Mouse (Mus musculus): ENCODE data around the gene Abcf1. TPM values are rescaled to one million over a fixed set of nuclear protein-coding genes. Genes with fewer than 3 reads are reported as not detected.

Abcf1 gene
- polyA plus RNA-seq, 1 experiment from 2014 or later = 116 TPM

- Histone ChIP-seq H3K36me3 (replicated peaks) (peaks cover 60% of the 10 kb centered on the region), H3K4me3 (peak overlapping the region; percentile 83), H3K4me1 (peaks cover 26% of the 10 kb centered on the region), H3K27ac (replicated peaks) (peak overlapping the region; percentile 97), H3K9me3 (no peaks in the 10 kb centered on the region), H3K27me3 (replicated peaks; ENCODE audit: low read depth, poor library complexity, severe bottlenecking) (no peaks in the 10 kb centered on the region)
- WGBS = 4% methylated on average over 28 of the region's 28 CpGs
- DNase-seq (ENCODE audit: low spot score) = no peak
Measured at GRCm38 (mm10) chr17:35915538-35916296, 53.8 kb downstream of the Abcf1 start.

GRCm38 (mm10) chr17:35914975-35915374 is 54.6 kb downstream of the Abcf1 start:
- Histone ChIP-seq H3K27me3 (replicated peaks; ENCODE audit: low read depth, poor library complexity, severe bottlenecking) (no peaks in the 10 kb centered on the region), H3K27ac (replicated peaks) (no peak overlapping the region), H3K4me1 (peaks cover 21% of the 10 kb centered on the region), H3K4me3 (peak overlapping the region; percentile 83), H3K9me3 (no peaks in the 10 kb centered on the region), H3K36me3 (replicated peaks) (peaks cover 55% of the 10 kb centered on the region)
- WGBS = 86% methylated on average over 6 of the region's 6 CpGs
- no peak for DNase-seq (ENCODE audit: low spot score)

GRCm38 (mm10) chr17:35909919-35910369 is 59.6 kb downstream of the Abcf1 start, which contains the start of gene Atat1:
Gene Atat1 (minus strand): TSS chr17:35910075.
- peaks cover 20% of the 10 kb centered on the region for H3K4me1 ChIP-seq
- H3K27ac ChIP-seq (replicated peaks) = peak within 1 kb of the TSS; percentile 88
- H3K36me3 ChIP-seq (replicated peaks) = peaks cover 81% of the 10 kb centered on the region
- DNase-seq (ENCODE audit: low spot score) = peak; percentile 96
- H3K27me3 ChIP-seq (replicated peaks; ENCODE audit: low read depth, poor library complexity, severe bottlenecking) = no peaks in the 10 kb centered on the region
- H3K4me3 ChIP-seq = peak within 1 kb of the TSS; percentile 79
- WGBS = 4% methylated on average over 25 of the region's 25 CpGs
- H3K9me3 ChIP-seq = no peaks in the 10 kb centered on the region

- 24% methylated on average over 20 of the region's 20 CpGs for WGBS
- H3K36me3 ChIP-seq (replicated peaks) = peaks cover 84% of the 10 kb centered on the region
- peaks cover 18% of the 10 kb centered on the region for H3K4me1 ChIP-seq
- H3K4me3 ChIP-seq = peak overlapping the region; percentile 79
- no peaks in the 10 kb centered on the region for H3K9me3 ChIP-seq
- DNase-seq (ENCODE audit: low spot score) = no peak
- H3K27ac ChIP-seq (replicated peaks) = peak overlapping the region; percentile 88
- H3K27me3 ChIP-seq (replicated peaks; ENCODE audit: low read depth, poor library complexity, severe bottlenecking) = no peaks in the 10 kb centered on the region
Measured at GRCm38 (mm10) chr17:35909186-35909918, 60.2 kb downstream of the Abcf1 start.

- WGBS = 84% methylated on average over 2 of the region's 2 CpGs
- no peak overlapping the region for H3K27ac ChIP-seq (replicated peaks)
- peaks cover 18% of the 10 kb centered on the region for H3K4me1 ChIP-seq
- H3K9me3 ChIP-seq = no peaks in the 10 kb centered on the region
- H3K27me3 ChIP-seq (replicated peaks; ENCODE audit: low read depth, poor library complexity, severe bottlenecking) = no peaks in the 10 kb centered on the region
- no peak overlapping the region for H3K4me3 ChIP-seq
- DNase-seq (ENCODE audit: low spot score) = no peak
- peaks cover 84% of the 10 kb centered on the region for H3K36me3 ChIP-seq (replicated peaks)
Measured at GRCm38 (mm10) chr17:35907609-35908008, 62.0 kb downstream of the Abcf1 start.

MicroRNA genes within 50 kb of the gene (microRNA counts, 519-probe panel; counts per million panel counts)
- microRNA mmu-miR-1894-3p (188 counts per million, percentile 57 among the panel's probes with 10 or more counts), microRNA mmu-miR-1894-5p (188 counts per million, percentile 57 among the panel's probes with 10 or more counts), microRNA mmu-miR-877 (188 counts per million, percentile 57 among the panel's probes with 10 or more counts)

Small RNA genes lying within 50 kb of the gene (microRNA-seq; reads per million reads assigned to microRNA genes)
- gene Mir1894 (not detected), gene Mir877 (175 reads per million, percentile 55 among the genes with 10 or more reads in this experiment)

Other genes starting within 250 kb of the Abcf1 start
- gene Ier3, start 148.1 kb downstream of the Abcf1 start, polyA plus RNA-seq (2016; fragmentation: Nextera tagmentation; extraction: Ambion mirVana) = 3.7 and 4.4 TPM in 2 replicates
- gene Flot1, start 146.5 kb downstream of the Abcf1 start, polyA plus RNA-seq (2016; fragmentation: Nextera tagmentation; extraction: Ambion mirVana) = 45.9 and 49.2 TPM in 2 replicates
- gene Tubb5, start 131.5 kb downstream of the Abcf1 start, polyA plus RNA-seq (2016; fragmentation: Nextera tagmentation; extraction: Ambion mirVana) = 1,654 and 1,662 TPM in 2 replicates
- 18.4 and 21.2 TPM in 2 replicates for gene Mdc1, start 128.2 kb downstream of the Abcf1 start, polyA plus RNA-seq (2016; fragmentation: Nextera tagmentation; extraction: Ambion mirVana)
- 64.6 and 65.1 TPM in 2 replicates for gene Nrm, start 108.4 kb downstream of the Abcf1 start, polyA plus RNA-seq (2016; fragmentation: Nextera tagmentation; extraction: Ambion mirVana)
- 27.4 and 29.7 TPM in 2 replicates for gene Ppp1r18, start 104.2 kb downstream of the Abcf1 start, polyA plus RNA-seq (2016; fragmentation: Nextera tagmentation; extraction: Ambion mirVana)
- 52.6 and 60.7 TPM in 2 replicates for gene Dhx16, start 89.9 kb downstream of the Abcf1 start, polyA plus RNA-seq (2016; fragmentation: Nextera tagmentation; extraction: Ambion mirVana)
- 27.5 and 28.6 TPM in 2 replicates for gene 2310061I04Rik, start 72.3 kb downstream of the Abcf1 start, polyA plus RNA-seq (2016; fragmentation: Nextera tagmentation; extraction: Ambion mirVana)
- 117 and 130 TPM in 2 replicates for gene Atat1, start 59.7 kb downstream of the Abcf1 start, polyA plus RNA-seq (2016; fragmentation: Nextera tagmentation; extraction: Ambion mirVana)
- 96.0 and 96.3 TPM in 2 replicates for gene Mrps18b, start 53.4 kb downstream of the Abcf1 start, polyA plus RNA-seq (2016; fragmentation: Nextera tagmentation; extraction: Ambion mirVana)
- gene Ppp1r10, start 53.3 kb downstream of the Abcf1 start, polyA plus RNA-seq (2016; fragmentation: Nextera tagmentation; extraction: Ambion mirVana) = 59.7 and 61.2 TPM in 2 replicates
- 61.1 and 62.1 TPM in 2 replicates for gene Gnl1, start 10.1 kb upstream of the Abcf1 start, polyA plus RNA-seq (2016; fragmentation: Nextera tagmentation; extraction: Ambion mirVana)
- 44.0 and 47.2 TPM in 2 replicates for gene Prr3, start 10.5 kb upstream of the Abcf1 start, polyA plus RNA-seq (2016; fragmentation: Nextera tagmentation; extraction: Ambion mirVana)
- 4.8 and 5.0 TPM in 2 replicates for gene H2-T24, start 50.8 kb upstream of the Abcf1 start, polyA plus RNA-seq (2016; fragmentation: Nextera tagmentation; extraction: Ambion mirVana)
- gene H2-T23, start 63.1 kb upstream of the Abcf1 start, polyA plus RNA-seq (2016; fragmentation: Nextera tagmentation; extraction: Ambion mirVana) = 1.8 and 2.3 TPM in 2 replicates
- 7.4 and 9.0 TPM in 2 replicates for gene H2-T22, start 73.0 kb upstream of the Abcf1 start, polyA plus RNA-seq (2016; fragmentation: Nextera tagmentation; extraction: Ambion mirVana)
- gene Gm6034, start 73.2 kb upstream of the Abcf1 start, polyA plus RNA-seq (2016; fragmentation: Nextera tagmentation; extraction: Ambion mirVana) = not detected in 2 replicates
- not detected in 2 replicates for gene Gm11127, start 88.6 kb upstream of the Abcf1 start, polyA plus RNA-seq (2016; fragmentation: Nextera tagmentation; extraction: Ambion mirVana)
- gene Gm19684, start 151.9 kb upstream of the Abcf1 start, polyA plus RNA-seq (2016; fragmentation: Nextera tagmentation; extraction: Ambion mirVana) = not detected in 2 replicates
- gene Gm7030, start 159.7 kb upstream of the Abcf1 start, polyA plus RNA-seq (2016; fragmentation: Nextera tagmentation; extraction: Ambion mirVana) = not detected in 2 replicates
- gene Gm8909, start 198.8 kb upstream of the Abcf1 start, polyA plus RNA-seq (2016; fragmentation: Nextera tagmentation; extraction: Ambion mirVana) = 0.11 TPM in 1 of 2 replicates, not detected in the other
- gene H2-T3, start 220.5 kb upstream of the Abcf1 start, polyA plus RNA-seq (2016; fragmentation: Nextera tagmentation; extraction: Ambion mirVana) = not detected in 2 replicates